Mouse (Mus musculus): ENCODE results near the gene H2al1f. TPM values are rescaled to one million over a fixed set of nuclear protein-coding genes. Genes with fewer than 3 reads are reported as not detected.
"Not testable (repeated sequence)": the region's sequence is repeated elsewhere in the genome, so short reads cannot be mapped to it uniquely, and the experiment has no call there.

Gene H2al1f
- polyA plus RNA-seq (2014; fragmentation: Nextera tagmentation; extraction: Ambion mirVana) = not detected in 2 replicates

DNA sequence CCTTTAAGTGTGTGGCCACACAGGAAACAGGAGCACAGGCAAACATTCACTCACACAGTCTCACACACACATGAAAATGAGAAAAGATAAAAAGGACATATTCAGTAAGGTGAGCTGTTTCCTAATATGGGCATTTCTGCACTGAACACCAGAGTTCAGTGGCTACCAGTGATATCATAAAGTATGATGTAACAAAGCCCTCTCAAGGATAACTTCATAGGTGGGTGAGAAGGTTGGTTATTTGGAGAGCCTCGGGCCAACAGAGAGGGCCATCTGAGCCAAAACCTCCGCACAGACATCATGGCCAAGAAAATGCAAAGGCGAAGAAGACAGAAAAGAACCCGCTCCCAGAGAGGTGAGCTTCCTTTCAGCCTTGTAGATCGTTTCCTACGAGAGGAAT is at the start of gene H2al1f:
TSS of gene H2al1f (plus strand) at position 301 of the 400 bp plus-strand sequence.
- WGBS = no CpG with 5 or more reads among the region's 6 CpGs
- H3K9ac ChIP-seq (ENCODE audit: low read length); ATAC-seq (ENCODE audit: insufficient number of reproducible peaks, insufficient read depth, low FRiP score, low read depth); H3K4me2 ChIP-seq (ENCODE audit: low read length); H3K4me1 ChIP-seq (ENCODE audit: control insufficient read depth in 2 of 2, insufficient read depth in 2 of 2, low read length in 2 of 2); H3K9me3 ChIP-seq (ENCODE audit: control insufficient read depth, low read length); H3K36me3 ChIP-seq (ENCODE audit: control insufficient read depth, insufficient read depth, low read length); H3K27me3 ChIP-seq (ENCODE audit: control insufficient read depth, insufficient read depth, low read length); H3K4me3 ChIP-seq (ENCODE audit: control insufficient read depth in 1 of 2, insufficient read depth in 1 of 2, low read depth in 1 of 2, low read length in 2 of 2); H3K27ac ChIP-seq (replicated peaks in 1 of 2; ENCODE audit: control insufficient read depth in 1 of 2, insufficient read depth in 1 of 2, low read depth in 2 of 2, low read length in 2 of 2): not testable (repeated sequence)

DNA sequence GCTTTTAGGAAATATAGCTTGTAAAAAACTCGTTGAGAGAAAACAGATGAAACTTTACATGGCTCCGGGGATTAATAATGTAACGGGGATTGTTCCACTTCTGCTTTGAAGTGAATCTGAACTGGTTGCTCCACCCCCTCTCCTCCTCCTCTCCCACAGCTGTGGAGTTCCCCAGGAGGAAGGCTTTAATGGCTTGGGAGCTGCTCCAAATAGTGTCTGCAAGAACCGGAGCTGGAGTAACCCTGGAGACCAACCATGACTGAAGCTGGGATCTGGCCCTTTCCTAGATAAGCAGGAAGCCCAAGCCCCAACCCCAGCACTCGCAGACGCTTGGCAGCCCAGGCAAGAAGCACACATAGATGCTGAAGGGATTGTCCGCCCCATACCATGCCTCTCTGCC is 47.2 kb upstream of the H2al1f start:
- no peak overlapping the region for H3K9ac ChIP-seq (ENCODE audit: low read length)
- no peaks in the 10 kb centered on the region for H3K9me3 ChIP-seq (ENCODE audit: control insufficient read depth, low read length)
- ATAC-seq (ENCODE audit: insufficient number of reproducible peaks, insufficient read depth, low FRiP score, low read depth) = no peak
- no peak overlapping the region for H3K4me3 ChIP-seq (ENCODE audit: control insufficient read depth in 1 of 2, insufficient read depth in 1 of 2, low read depth in 1 of 2, low read length in 2 of 2)
- WGBS = 47% methylated on average over 7 of the region's 7 CpGs
- no peak overlapping the region for H3K27ac ChIP-seq (replicated peaks in 1 of 2; ENCODE audit: control insufficient read depth in 1 of 2, insufficient read depth in 1 of 2, low read depth in 2 of 2, low read length in 2 of 2)
- no peak overlapping the region for H3K4me2 ChIP-seq (ENCODE audit: low read length)
- no peaks in the 10 kb centered on the region for H3K36me3 ChIP-seq (ENCODE audit: control insufficient read depth, insufficient read depth, low read length)
- no peaks in the 10 kb centered on the region for H3K4me1 ChIP-seq (ENCODE audit: control insufficient read depth in 2 of 2, insufficient read depth in 2 of 2, low read length in 2 of 2)
- H3K27me3 ChIP-seq (ENCODE audit: control insufficient read depth, insufficient read depth, low read length) = peaks cover 5% of the 10 kb centered on the region; the same call in 1 of the 2 replicates

DNA sequence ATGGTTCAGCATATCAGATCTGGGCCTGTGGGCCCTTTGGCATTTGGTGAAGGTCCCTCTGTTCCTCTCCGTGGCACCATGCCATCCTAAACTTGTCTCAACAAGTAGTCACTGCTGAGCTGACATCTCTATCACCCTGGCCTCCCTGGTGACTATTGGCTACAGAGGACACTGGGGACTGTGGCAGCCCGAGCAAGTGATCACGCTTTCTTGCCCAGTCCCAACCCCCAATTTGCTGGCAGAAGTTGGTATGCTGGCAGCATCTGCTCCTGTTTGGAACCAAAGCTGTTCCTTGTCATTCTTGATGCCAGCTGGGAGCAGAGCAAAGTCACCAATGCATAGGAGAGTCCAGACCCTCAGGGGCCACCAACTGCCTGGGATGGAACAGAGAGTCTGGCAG is 45.9 kb upstream of the H2al1f start:
- no peaks in the 10 kb centered on the region for H3K4me1 ChIP-seq (ENCODE audit: control insufficient read depth in 2 of 2, insufficient read depth in 2 of 2, low read length in 2 of 2)
- peaks cover 5% of the 10 kb centered on the region; the same call in 1 of the 2 replicates for H3K27me3 ChIP-seq (ENCODE audit: control insufficient read depth, insufficient read depth, low read length)
- no peak overlapping the region for H3K4me3 ChIP-seq (ENCODE audit: control insufficient read depth in 1 of 2, insufficient read depth in 1 of 2, low read depth in 1 of 2, low read length in 2 of 2)
- H3K36me3 ChIP-seq (ENCODE audit: control insufficient read depth, insufficient read depth, low read length) = no peaks in the 10 kb centered on the region
- no peak overlapping the region for H3K27ac ChIP-seq (replicated peaks in 1 of 2; ENCODE audit: control insufficient read depth in 1 of 2, insufficient read depth in 1 of 2, low read depth in 2 of 2, low read length in 2 of 2)
- no peak overlapping the region for H3K9ac ChIP-seq (ENCODE audit: low read length)
- ATAC-seq (ENCODE audit: insufficient number of reproducible peaks, insufficient read depth, low FRiP score, low read depth) = no peak
- no peak overlapping the region for H3K4me2 ChIP-seq (ENCODE audit: low read length)
- H3K9me3 ChIP-seq (ENCODE audit: control insufficient read depth, low read length) = no peaks in the 10 kb centered on the region
- WGBS = 73% methylated on average over 3 of the region's 3 CpGs

DNA sequence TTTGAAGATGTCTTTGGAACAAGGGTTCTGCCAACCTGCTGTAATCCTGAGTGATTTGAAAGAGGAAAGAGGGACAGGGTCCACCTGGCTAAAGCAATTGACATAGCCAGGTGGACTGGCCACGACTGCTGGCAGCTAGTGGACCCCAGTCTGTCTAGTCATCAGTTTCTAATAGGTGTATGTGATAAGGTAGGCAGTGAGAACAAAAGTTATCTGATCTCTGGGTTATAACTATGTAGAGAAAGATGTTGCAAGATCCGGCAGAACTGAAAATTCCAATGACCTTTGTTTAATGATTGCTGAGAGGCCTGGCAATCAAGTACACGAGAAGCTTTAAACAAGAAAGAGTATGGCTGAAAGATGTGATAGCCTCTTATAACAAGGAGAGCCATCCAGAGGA is 41.8 kb upstream of the H2al1f start:
- no peak for ATAC-seq (ENCODE audit: insufficient number of reproducible peaks, insufficient read depth, low FRiP score, low read depth)
- no peak overlapping the region for H3K4me3 ChIP-seq (ENCODE audit: control insufficient read depth in 1 of 2, insufficient read depth in 1 of 2, low read depth in 1 of 2, low read length in 2 of 2)
- H3K9ac ChIP-seq (ENCODE audit: low read length) = no peak overlapping the region
- no peak overlapping the region for H3K4me2 ChIP-seq (ENCODE audit: low read length)
- no peaks in the 10 kb centered on the region for H3K4me1 ChIP-seq (ENCODE audit: control insufficient read depth in 2 of 2, insufficient read depth in 2 of 2, low read length in 2 of 2)
- no peaks in the 10 kb centered on the region for H3K9me3 ChIP-seq (ENCODE audit: control insufficient read depth, low read length)
- H3K27ac ChIP-seq (replicated peaks in 1 of 2; ENCODE audit: control insufficient read depth in 1 of 2, insufficient read depth in 1 of 2, low read depth in 2 of 2, low read length in 2 of 2) = no peak overlapping the region
- no peaks in the 10 kb centered on the region for H3K36me3 ChIP-seq (ENCODE audit: control insufficient read depth, insufficient read depth, low read length)
- H3K27me3 ChIP-seq (ENCODE audit: control insufficient read depth, insufficient read depth, low read length) = peaks cover 5% of the 10 kb centered on the region; the same call in 1 of the 2 replicates
- WGBS = 79% methylated on average over 3 of the region's 3 CpGs

DNA sequence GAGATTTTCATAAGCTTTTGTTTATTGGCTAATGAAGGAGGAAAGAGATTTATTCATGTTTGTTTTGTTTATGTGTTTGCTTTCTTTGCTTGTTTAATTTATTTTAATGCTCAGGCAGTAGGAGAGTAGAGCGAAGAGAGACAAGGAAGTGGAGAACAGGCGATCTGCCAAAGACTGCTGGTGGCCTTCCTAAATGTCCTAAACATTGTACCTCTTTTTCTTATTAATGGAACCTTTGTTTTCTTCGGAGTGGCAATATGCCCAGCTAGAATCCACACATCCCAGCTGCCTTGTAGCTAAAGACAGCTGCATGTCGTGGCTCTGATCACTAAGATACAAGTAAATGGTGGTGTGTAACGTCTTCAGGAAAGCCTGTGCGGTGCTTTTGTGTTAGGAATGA is 37.9 kb upstream of the H2al1f start:
- no peak overlapping the region for H3K4me3 ChIP-seq (ENCODE audit: control insufficient read depth in 1 of 2, insufficient read depth in 1 of 2, low read depth in 1 of 2, low read length in 2 of 2)
- H3K9me3 ChIP-seq (ENCODE audit: control insufficient read depth, low read length) = no peaks in the 10 kb centered on the region
- ATAC-seq (ENCODE audit: insufficient number of reproducible peaks, insufficient read depth, low FRiP score, low read depth) = no peak
- no peak overlapping the region for H3K9ac ChIP-seq (ENCODE audit: low read length)
- H3K4me1 ChIP-seq (ENCODE audit: control insufficient read depth in 2 of 2, insufficient read depth in 2 of 2, low read length in 2 of 2) = no peaks in the 10 kb centered on the region
- H3K36me3 ChIP-seq (ENCODE audit: control insufficient read depth, insufficient read depth, low read length) = no peaks in the 10 kb centered on the region
- H3K4me2 ChIP-seq (ENCODE audit: low read length) = no peak overlapping the region
- no peak overlapping the region for H3K27ac ChIP-seq (replicated peaks in 1 of 2; ENCODE audit: control insufficient read depth in 1 of 2, insufficient read depth in 1 of 2, low read depth in 2 of 2, low read length in 2 of 2)
- 66% methylated on average over 6 of the region's 6 CpGs for WGBS
- H3K27me3 ChIP-seq (ENCODE audit: control insufficient read depth, insufficient read depth, low read length) = no peaks in the 10 kb centered on the region

DNA sequence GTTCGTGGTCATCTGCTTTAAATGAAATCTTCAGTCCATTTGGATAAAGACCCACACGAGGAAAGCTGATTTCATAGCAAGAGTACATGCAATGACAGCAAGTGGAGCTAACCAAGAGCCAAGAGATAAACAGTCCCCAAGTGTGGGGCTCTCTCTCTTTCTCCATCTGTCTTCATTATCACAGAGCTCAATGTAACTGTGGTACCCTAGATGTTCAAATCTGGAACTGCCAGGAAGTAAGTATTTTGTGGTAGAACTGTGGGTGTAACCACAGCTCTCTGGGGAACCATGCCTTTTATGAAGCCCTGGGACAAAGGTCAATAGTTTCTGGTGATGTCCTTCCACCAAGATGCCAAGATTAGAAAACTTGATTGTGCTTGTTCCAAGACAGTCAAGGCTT is 34.2 kb upstream of the H2al1f start:
- Histone ChIP-seq H3K4me2 (ENCODE audit: low read length) (no peak overlapping the region), H3K36me3 (ENCODE audit: control insufficient read depth, insufficient read depth, low read length) (no peaks in the 10 kb centered on the region), H3K27ac (replicated peaks in 1 of 2; ENCODE audit: control insufficient read depth in 1 of 2, insufficient read depth in 1 of 2, low read depth in 2 of 2, low read length in 2 of 2) (no peak overlapping the region), H3K4me1 (ENCODE audit: control insufficient read depth in 2 of 2, insufficient read depth in 2 of 2, low read length in 2 of 2) (no peaks in the 10 kb centered on the region), H3K9me3 (ENCODE audit: control insufficient read depth, low read length) (no peaks in the 10 kb centered on the region), H3K27me3 (ENCODE audit: control insufficient read depth, insufficient read depth, low read length) (no peaks in the 10 kb centered on the region; the same call in 1 of the 2 replicates), H3K4me3 (ENCODE audit: control insufficient read depth in 1 of 2, insufficient read depth in 1 of 2, low read depth in 1 of 2, low read length in 2 of 2) (no peak overlapping the region), H3K9ac (ENCODE audit: low read length) (no peak overlapping the region)
- 55% methylated on average over 2 of the region's 2 CpGs for WGBS
- no peak for ATAC-seq (ENCODE audit: insufficient number of reproducible peaks, insufficient read depth, low FRiP score, low read depth)

DNA sequence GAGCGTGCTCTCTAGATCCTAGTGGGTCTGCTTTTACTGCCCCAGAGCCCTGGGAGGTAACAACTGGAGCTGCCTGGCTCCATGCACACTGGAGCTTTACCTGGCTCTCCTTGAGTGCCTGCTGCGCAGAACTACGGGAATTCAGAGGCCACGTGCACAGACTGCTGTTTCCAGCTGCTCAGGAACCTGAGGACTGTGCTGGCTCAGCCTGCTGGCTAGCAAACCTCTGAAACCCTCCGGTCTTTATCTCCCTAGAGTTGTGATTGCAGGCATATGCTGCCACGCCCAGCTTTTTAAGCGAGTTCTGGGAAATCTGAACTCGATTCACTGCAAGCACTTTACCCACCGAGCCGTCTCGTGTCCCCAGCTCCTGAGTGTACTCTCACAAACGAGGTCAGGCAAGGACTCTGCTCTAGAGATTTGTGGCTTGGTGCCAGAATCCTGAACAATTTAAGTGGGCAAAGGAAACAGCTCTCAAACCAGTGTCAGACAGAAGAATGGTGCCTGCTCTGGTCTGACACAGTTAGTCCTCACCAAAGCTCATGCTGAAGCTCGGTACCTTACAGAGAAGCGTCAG is 26.6 kb upstream of the H2al1f start:
- 42% methylated on average over 14 of the region's 14 CpGs for WGBS

DNA sequence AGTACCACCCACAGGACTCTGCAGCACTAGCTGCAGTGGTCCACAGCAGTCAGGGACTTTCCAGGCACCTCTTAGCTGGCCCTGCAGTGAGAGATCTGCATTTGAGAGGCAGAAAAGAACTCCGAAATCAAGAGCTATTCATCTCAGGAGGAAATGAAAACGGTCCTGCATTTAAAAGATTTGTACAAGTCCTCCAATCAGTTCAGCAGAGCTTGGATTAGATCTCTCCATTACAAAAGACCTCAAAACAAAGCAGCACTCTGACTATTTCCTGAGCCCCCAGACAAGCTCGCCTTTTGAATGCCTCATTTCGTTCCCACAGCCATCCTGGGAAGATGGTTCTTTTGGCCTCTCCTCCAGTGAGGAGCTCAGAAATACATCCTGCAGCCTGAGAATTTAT is 25.7 kb upstream of the H2al1f start:
- H3K4me1 ChIP-seq (ENCODE audit: control insufficient read depth in 2 of 2, insufficient read depth in 2 of 2, low read length in 2 of 2) = peaks cover 0 to 5% of the 10 kb centered on the region in 2 experiments; a peak in 2 of 4 replicates
- H3K4me3 ChIP-seq (ENCODE audit: control insufficient read depth in 1 of 2, insufficient read depth in 1 of 2, low read depth in 1 of 2, low read length in 2 of 2) = no peak overlapping the region
- H3K36me3 ChIP-seq (ENCODE audit: control insufficient read depth, insufficient read depth, low read length) = no peaks in the 10 kb centered on the region
- WGBS = 66% methylated on average over 4 of the region's 4 CpGs
- H3K27me3 ChIP-seq (ENCODE audit: control insufficient read depth, insufficient read depth, low read length) = peaks cover 4% of the 10 kb centered on the region; the same call in 1 of the 2 replicates
- H3K27ac ChIP-seq (replicated peaks in 1 of 2; ENCODE audit: control insufficient read depth in 1 of 2, insufficient read depth in 1 of 2, low read depth in 2 of 2, low read length in 2 of 2) = no peak overlapping the region
- no peaks in the 10 kb centered on the region for H3K9me3 ChIP-seq (ENCODE audit: control insufficient read depth, low read length)
- no peak overlapping the region for H3K9ac ChIP-seq (ENCODE audit: low read length)
- no peak for ATAC-seq (ENCODE audit: insufficient number of reproducible peaks, insufficient read depth, low FRiP score, low read depth)
- no peak overlapping the region for H3K4me2 ChIP-seq (ENCODE audit: low read length)

More for the DNA sequence above, 26.6 kb upstream of the H2al1f start:
- no peak overlapping the region for H3K27ac ChIP-seq (replicated peaks in 1 of 2; ENCODE audit: control insufficient read depth in 1 of 2, insufficient read depth in 1 of 2, low read depth in 2 of 2, low read length in 2 of 2)
- peaks cover 0 to 5% of the 10 kb centered on the region in 2 experiments; a peak in 2 of 4 replicates for H3K4me1 ChIP-seq (ENCODE audit: control insufficient read depth in 2 of 2, insufficient read depth in 2 of 2, low read length in 2 of 2)
- ATAC-seq (ENCODE audit: insufficient number of reproducible peaks, insufficient read depth, low FRiP score, low read depth) = no peak
- H3K4me2 ChIP-seq (ENCODE audit: low read length) = peak overlapping the region; percentile 18; the same call in 1 of the 2 replicates
- H3K9me3 ChIP-seq (ENCODE audit: control insufficient read depth, low read length) = no peaks in the 10 kb centered on the region
- no peak overlapping the region for H3K9ac ChIP-seq (ENCODE audit: low read length)
- peaks cover 4% of the 10 kb centered on the region; the same call in 1 of the 2 replicates for H3K27me3 ChIP-seq (ENCODE audit: control insufficient read depth, insufficient read depth, low read length)
- H3K4me3 ChIP-seq (ENCODE audit: control insufficient read depth in 1 of 2, insufficient read depth in 1 of 2, low read depth in 1 of 2, low read length in 2 of 2) = no peak overlapping the region
- no peaks in the 10 kb centered on the region for H3K36me3 ChIP-seq (ENCODE audit: control insufficient read depth, insufficient read depth, low read length)
